Mouse (Mus musculus) lung, adult 18-20 months (tissue): Measurements from ENCODE around the gene Qrfp.

Source experiments
- DNase-seq, 2 experiments: peaks; one replicate each; pipeline ENCODE4 v3.0.0; 2022; ENCODE audit warnings: mixed read lengths in 2 of 2

Qrfp gene

GRCm38 (mm10) chr2:31814699-31815098, 4.3 kb upstream of the Qrfp start:
- DNase-seq = no peak

DNA sequence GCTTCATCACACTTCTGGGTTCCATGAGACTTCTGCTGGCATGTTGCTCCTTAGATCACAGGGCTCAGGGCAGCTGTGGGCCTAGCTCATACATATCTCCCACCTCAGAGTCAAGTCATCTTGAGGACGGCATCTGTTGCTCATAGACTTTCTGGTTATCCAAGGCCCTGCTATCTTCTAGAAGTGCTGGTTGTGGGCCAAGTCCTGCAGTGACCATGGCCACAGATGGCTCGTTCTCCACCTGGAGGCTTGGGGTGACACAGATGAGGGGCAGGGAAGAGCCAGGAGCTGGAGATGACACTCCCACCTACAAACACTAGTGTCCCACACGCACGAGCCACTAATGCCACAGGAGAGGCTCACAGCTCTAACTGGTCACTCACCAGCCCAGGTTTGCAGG, 3.3 kb upstream of the Qrfp start:
- no peak for DNase-seq

DNA sequence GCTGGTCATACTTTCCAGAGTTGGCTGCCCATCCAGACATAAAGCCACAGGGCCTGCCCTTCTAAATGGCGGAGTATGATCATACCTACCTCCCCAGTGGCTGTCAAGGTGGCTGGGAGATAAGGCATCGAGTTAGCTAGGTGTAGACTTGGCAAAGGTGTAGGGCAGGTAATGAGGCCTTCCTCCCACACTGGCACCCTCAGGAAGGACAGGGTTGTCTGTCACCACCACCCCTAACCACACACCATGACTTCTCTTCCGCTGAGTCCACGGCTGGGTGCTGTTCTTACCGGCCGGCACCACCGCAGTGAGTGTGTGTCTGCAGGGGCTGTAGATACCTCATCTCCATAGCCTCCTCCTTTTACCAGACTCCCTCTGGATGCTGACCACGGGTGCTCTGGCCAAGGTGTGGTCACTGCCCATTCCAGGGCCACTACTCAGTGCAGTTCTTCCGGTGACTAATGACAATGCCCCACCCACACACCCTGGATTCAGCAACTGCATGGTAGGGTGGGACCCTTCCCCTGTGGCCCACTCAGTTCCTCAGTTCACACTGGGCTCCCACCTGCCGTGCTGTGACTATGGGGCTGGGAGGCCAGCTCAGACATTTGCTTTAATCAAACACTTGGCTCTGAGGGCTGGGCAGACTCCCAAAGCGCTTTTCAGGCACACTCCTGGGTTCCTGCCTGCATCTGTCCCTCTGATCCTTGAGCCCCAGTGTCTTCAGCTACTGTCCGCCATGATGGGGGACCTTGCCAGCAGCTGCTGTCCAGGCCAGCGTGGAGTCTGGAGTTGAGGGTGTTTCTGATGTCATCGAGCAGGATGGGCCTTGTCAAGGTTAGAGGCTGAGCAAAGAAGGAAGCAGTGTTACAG, 942 bp upstream of the Qrfp start:
- no peak for DNase-seq

GRCm38 (mm10) chr2:31809358-31809740, 1.0 kb downstream of the Qrfp start:
- DNase-seq = no peak

DNA sequence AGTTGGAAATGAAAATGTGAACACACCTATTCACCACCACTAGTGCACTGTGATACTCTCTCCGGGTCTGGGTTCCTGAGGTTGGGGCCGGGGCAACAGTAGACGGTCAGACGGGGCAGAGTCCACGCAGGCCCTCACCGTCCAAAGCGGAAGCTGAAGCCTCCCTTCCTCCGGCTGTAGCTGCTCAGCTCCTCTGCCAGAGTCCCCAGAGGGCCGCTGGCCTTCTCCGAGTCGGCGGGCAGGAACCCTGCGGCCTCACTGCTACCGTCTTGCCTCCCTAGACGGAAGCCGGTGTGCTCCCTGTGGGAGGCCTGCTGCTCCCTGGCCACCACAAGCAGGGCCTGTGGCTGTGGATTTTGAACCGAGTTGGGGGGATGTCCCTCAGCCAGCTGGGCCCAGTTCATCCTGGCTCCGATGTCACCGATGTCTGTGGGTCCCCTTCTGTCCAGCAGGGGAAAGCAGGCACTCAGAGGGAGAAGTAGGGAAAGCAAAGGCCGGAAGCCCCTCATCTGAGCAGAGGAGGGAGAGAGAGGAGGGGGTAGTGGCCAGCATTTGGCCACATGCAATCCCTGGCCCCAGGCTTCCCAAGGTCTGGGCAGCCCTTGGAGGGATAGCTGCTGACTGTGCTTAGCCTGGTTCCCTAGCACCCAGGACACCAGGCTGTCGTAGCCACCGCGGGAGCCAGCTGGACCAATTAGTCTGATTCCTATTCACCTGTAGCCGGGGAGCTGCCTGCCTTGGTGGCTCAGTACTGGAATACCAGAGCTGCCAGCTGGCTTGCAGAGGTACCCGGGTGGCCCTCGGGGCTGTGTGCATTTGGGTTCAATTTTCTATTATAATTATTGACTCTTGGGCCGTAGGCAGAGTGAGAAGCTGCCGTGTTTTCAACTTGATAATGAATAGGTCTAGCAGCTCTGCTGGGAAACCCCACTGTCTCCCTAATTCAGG, 1.7 kb downstream of the Qrfp start:
- DNase-seq = no peak

DNA sequence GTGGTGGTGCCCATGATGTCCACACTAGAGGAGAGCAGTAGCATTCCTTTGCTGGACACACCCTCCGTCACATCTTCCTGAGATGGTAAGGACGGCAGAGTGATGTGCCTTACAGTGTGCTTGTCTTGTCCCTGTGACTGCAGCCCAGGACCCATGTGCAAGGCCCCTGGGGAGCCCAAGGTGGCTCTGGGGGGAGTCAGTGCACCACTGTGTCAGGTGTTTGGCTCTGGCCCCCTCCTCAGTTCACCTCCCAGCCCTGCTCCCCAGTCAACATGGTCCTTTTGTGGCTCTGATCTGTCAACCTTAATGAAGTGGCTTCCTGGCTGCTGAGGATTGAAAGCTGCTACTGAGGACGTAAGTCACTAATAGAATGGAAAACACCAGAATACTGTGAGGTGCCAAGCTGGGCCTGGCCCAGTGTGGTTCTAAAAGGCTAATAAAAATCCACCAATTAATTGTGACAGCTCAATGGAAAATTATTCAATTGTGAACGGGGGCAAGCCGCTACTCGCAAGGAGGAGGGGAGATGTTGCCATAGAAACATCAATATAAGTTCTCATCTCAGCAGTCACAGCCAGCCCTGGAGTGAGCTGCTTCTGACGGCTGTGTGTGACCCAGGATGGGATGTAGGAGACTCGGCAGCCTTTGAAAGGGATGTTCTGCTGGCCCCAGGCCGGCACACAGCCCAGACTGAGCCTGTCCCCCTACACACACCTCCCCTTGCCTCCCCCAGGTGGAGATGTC, 3.6 kb downstream of the Qrfp start:
- no peak for DNase-seq

DNA sequence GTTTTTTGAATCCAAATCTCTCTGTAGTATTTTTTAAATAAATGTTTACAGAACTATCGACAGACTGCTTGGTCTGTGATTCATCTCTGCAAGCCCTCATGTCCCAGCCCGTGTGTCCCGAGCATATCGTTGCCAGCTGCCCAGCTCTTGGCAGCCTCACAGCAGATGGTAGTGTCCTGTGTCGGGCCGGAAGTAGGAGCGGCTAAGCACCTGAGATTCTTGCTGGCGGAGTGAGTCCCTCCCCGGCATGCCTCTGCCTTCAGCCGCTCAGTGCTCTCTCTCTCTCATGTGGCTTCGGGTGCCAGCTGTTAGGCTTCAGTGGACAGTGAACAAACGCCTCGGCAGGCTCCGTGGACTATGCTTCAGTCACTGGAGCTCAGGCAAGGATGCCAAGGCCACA, 6.9 kb downstream of the Qrfp start:
- peak in 1 of 2 experiments; percentile 43 for DNase-seq

DNA sequence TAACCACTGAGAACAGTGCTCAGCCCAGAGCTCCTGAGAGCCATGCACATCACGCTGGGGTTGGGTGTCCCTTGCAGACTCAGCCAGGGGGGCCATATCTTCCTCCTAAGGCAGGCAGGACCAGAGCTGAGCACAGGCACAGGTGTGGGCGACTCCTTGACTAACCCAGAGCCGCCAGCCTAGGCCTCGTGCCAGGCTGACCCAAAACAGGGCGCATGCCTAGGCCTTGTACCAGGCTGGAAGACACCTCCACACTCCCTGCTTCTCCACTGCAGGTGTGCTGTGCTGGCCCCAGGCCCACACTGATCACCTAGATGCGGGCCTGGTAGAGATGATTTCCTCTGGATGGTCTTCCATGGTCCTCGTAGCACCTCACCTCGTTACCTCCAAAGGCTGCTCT, 7.6 kb downstream of the Qrfp start:
- no peak for DNase-seq

GRCm38 (mm10) chr2:31801416-31801815, 9.0 kb downstream of the Qrfp start:
- DNase-seq = no peak

- peak in 1 of 2 experiments; percentile 39 for DNase-seq
Observed at GRCm38 (mm10) chr2:31796943-31797342, 13.4 kb downstream of the Qrfp start.

DNA sequence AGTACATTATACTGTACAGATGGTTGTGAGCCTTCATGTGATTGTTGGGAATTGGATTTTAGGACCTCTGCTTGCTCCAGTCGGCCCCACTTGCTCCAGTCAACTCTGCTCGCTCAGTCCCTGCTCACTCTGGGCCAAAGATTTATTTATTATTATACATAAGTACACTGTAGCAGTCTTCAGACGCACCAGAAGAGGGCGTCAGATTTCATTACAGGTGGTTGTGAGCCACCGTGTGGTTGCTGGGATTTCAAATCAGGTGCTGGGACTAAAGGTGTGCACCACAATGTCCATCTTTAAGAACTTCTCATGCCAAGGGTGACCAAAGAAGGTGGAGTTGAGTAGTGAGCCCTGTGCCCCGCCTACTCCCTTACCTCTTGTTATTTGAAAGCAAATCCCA, 17.8 kb downstream of the Qrfp start:
- DNase-seq = no peak

GRCm38 (mm10) chr2:31791260-31791659, 19.1 kb downstream of the Qrfp start:
- no peak for DNase-seq

DNA sequence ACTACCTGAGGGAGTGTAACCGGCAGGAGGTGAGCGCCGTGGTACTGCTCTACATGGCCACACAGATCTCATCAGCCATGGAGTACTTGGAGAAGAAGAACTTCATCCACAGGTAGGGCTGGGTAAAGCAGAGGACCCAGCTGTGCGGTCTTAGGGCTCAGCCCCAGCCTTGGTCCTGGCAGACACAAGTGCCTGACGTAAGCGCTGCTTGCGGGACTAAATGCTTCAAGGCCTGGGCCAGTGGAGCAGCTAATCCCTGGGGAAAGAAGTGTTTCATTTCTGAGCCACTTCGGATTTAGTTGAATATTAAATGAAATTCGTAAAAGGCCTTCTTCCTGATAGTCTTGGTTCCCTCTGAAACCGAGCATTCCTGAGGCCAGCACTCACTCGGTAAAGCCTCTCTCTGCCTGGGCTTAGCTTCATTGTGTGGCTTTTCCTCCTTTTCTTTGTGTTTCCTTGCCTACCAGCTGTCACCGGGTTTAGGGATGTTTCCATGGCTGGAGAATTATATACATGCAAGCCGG, 19.6 kb downstream of the Qrfp start:
- DNase-seq = no peak

- DNase-seq = no peak
Observed at GRCm38 (mm10) chr2:31789215-31789614, 21.2 kb downstream of the Qrfp start.

DNA sequence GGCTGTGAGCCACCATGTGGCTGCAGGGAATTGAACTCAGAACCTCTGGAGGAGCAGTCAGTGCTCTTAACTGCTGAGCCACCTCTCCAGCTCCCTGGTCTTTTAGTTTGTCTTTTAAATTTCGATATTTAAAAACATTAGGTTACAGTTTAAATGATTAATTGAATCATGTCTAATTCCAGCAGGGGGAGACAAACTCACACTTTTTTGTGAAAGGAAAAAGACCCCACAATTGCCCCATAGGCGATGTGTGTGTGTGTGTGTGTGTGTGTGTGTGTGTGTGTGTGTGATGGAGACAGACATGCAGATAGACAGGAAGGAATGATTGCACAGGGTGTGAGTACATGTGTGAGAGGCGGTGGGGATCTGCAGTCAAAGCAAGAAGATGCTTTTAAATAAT, 22.2 kb downstream of the Qrfp start:
- no peak for DNase-seq

- peak; percentile 65 to 71 for DNase-seq
Observed at GRCm38 (mm10) chr2:31787029-31787428, 23.4 kb downstream of the Qrfp start.

DNA sequence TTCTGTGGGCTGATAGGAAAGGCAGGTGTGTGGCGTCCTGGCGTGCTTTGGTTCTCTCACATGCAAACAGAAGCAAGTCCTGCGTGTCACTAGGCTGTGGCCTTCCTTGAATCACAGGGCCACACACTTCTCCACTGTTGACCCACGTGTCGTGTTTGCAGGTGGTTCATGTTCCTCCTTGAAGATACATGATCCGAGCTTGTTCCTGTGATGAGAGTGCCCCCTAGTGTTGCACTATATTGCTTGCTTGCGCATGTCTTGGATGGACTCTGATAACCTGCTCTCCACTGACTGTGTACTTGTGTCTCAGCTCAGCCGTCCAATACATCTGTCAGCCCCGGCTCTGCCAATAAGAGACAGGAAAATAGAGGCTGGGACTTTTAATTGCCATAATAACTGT, 25.3 kb downstream of the Qrfp start:
- peak; percentile 78 to 86 for DNase-seq

DNA sequence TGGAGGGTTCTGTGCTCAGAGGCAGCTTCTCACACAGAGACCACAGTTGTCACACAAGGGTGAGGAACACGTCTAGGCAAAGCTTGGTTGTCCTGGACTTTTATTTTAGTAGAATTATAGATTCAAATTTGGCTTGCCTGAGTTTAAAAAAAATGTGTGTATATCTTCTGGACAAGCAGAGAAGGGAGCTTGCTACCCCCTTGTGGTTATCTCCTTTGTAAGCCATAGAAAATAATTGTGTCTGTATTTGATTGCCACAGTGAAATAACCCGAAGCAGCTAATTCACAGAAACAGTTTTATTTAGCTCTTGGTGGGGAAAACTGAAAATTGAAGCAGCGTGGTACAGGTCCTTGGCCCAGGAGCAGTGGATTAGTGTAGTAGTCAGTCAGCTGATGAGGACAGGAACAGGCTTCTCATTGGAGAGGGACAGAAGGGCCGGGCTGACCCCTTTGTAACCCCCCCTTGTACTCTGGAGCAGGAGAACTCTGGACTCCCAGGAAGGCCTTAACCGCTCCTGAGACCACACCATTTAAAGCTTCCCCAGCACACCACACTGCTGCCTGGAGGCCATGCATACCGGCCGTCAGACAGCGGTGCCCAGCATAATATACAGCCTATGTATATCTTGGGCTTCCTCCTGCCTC, 27.3 kb downstream of the Qrfp start:
- DNase-seq = no peak

DNA sequence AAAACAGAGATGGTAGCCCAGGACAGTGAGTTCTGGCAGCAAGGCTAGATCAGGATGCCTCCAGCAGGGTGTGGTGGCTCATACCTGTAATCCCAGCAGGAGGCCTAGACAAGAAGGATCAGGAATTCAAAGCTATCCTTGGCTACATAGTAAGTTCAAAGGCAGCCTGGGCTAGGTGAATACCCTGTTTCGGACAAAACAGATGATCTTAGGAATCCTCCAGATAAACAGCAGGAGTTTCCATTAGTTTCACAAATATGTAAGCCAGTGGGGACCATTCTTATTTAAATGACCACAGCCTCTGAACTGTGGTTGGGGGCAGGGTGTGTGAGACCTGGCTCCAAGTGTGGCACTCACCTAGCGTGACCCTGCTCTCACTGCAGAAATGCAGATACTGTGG, 31.1 kb downstream of the Qrfp start:
- no peak for DNase-seq

- DNase-seq = no peak
Observed at GRCm38 (mm10) chr2:31776479-31776878, 33.9 kb downstream of the Qrfp start.

GRCm38 (mm10) chr2:31770781-31771441, 39.5 kb downstream of the Qrfp start:
- peak; percentile 77 to 87 for DNase-seq
